Mouse (Mus musculus) left cerebral cortex, adult 8-10 months (tissue): Measurements from ENCODE around the gene Nubp2. TPM values are rescaled to one million over a fixed set of nuclear protein-coding genes. Genes with fewer than 3 reads are reported as not detected.

Experiments used
- DNase-seq, 2 experiments: peaks; one replicate each; pipeline ENCODE4 v3.0.0; 2022; ENCODE audit warnings: low spot score in 2 of 2
- total RNA-seq, 4 experiments: library from RNA; stranded (reverse); gene quantifications; 2 replicates each; pipeline ENCODE4 v1.2.4; 2022

Gene Nubp2
- total RNA-seq, 4 experiments from 2014 or later, result 28.1 to 33.7 (median 32.0) TPM

- no peak for DNase-seq
Measured at GRCm38 (mm10) chr17:24861785-24862184, 24.4 kb downstream of the Nubp2 start.

GRCm38 (mm10) chr17:24860076-24860475 is 26.1 kb downstream of the Nubp2 start:
- DNase-seq, result no peak

- DNase-seq, result no peak
Measured at GRCm38 (mm10) chr17:24858967-24859366, 27.2 kb downstream of the Nubp2 start.

GRCm38 (mm10) chr17:24857831-24858470 is 28.2 kb downstream of the Nubp2 start:
- no peak for DNase-seq

- DNase-seq, result no peak
Measured at GRCm38 (mm10) chr17:24856589-24856988, 29.6 kb downstream of the Nubp2 start.

GRCm38 (mm10) chr17:24855838-24856464 is 30.2 kb downstream of the Nubp2 start:
- no peak for DNase-seq

- DNase-seq, result no peak
Measured at GRCm38 (mm10) chr17:24851381-24852125, 34.6 kb downstream of the Nubp2 start.

- no peak for DNase-seq
Measured at GRCm38 (mm10) chr17:24850773-24851127, 35.4 kb downstream of the Nubp2 start.

- peak; percentile 94 to 97 for DNase-seq
Measured at GRCm38 (mm10) chr17:24850065-24850772, 35.9 kb downstream of the Nubp2 start, which contains the start of gene Fahd1. Gene Fahd1 (minus strand): TSS chr17:24850364.

- DNase-seq, result no peak
Measured at GRCm38 (mm10) chr17:24849733-24850064, 36.5 kb downstream of the Nubp2 start.

GRCm38 (mm10) chr17:24848600-24849031 is 37.5 kb downstream of the Nubp2 start:
- no peak for DNase-seq

- no peak for DNase-seq
Measured at GRCm38 (mm10) chr17:24847386-24847785, 38.8 kb downstream of the Nubp2 start.

- DNase-seq, result no peak
Measured at GRCm38 (mm10) chr17:24844525-24844924, 41.6 kb downstream of the Nubp2 start.

GRCm38 (mm10) chr17:24842631-24843030 is 43.5 kb downstream of the Nubp2 start:
- no peak for DNase-seq

GRCm38 (mm10) chr17:24841133-24841532 is 45.0 kb downstream of the Nubp2 start:
- no peak for DNase-seq

GRCm38 (mm10) chr17:24840341-24840740 is 45.8 kb downstream of the Nubp2 start:
- DNase-seq, result no peak

GRCm38 (mm10) chr17:24839842-24840241 is 46.3 kb downstream of the Nubp2 start, which contains the start of gene Hagh:
Gene Hagh (plus strand): TSS chr17:24840143.
- DNase-seq, result no peak

Other genes starting within 250 kb of the Nubp2 start
- gene Slc9a3r2, start 236.0 kb downstream of the Nubp2 start, total RNA-seq, result 10 to 100 TPM; 41.0 to 47.7 (median 42.0) TPM
- gene Npw, start 227.9 kb downstream of the Nubp2 start, total RNA-seq, result under 1 TPM in 1 of 4 experiments, not detected in 3; 0.63 TPM
- 10 to 100 TPM; 30.4 to 40.9 (median 36.1) TPM for gene Zfp598, start 216.7 kb downstream of the Nubp2 start, total RNA-seq
- gene Syngr3, start 196.4 kb downstream of the Nubp2 start, total RNA-seq, result 100 to 1,000 TPM; 163 to 176 (median 164) TPM
- gene Gfer, start 190.2 kb downstream of the Nubp2 start, total RNA-seq, result 10 to 100 TPM; 17.6 to 19.2 (median 18.0) TPM
- gene Noxo1, start 190.1 kb downstream of the Nubp2 start, total RNA-seq, result 1 to 10 TPM; 2.8 to 5.9 (median 3.0) TPM
- gene Tbl3, start 178.7 kb downstream of the Nubp2 start, total RNA-seq, result 10 to 100 TPM; 23.4 to 29.7 (median 25.6) TPM
- under 1 TPM in 1 of 4 experiments, not detected in 3; 0.37 TPM for gene Rnf151, start 168.3 kb downstream of the Nubp2 start, total RNA-seq
- gene Rps2, start 168.2 kb downstream of the Nubp2 start, total RNA-seq, result 100 to 1,000 TPM; 270 to 312 (median 290) TPM
- gene Ndufb10, start 161.9 kb downstream of the Nubp2 start, total RNA-seq, result 100 to 1,000 TPM; 208 to 258 (median 238) TPM
- gene Rpl3l, start 158.5 kb downstream of the Nubp2 start, total RNA-seq, result under 1 TPM; 0.36 to 0.94 (median 0.43) TPM
- gene Msrb1, start 149.7 kb downstream of the Nubp2 start, total RNA-seq, result 10 to 100 TPM; 41.4 to 52.7 (median 44.7) TPM
- gene Hs3st6, start 133.4 kb downstream of the Nubp2 start, total RNA-seq, result under 1 TPM; 0.51 to 0.65 (median 0.55) TPM
- gene Meiob, start 82.1 kb downstream of the Nubp2 start, total RNA-seq, result not detected
- gene Hagh, start 46.2 kb downstream of the Nubp2 start, total RNA-seq, result 100 to 1,000 TPM; 129 to 143 (median 135) TPM
- gene Fahd1, start 36.0 kb downstream of the Nubp2 start, total RNA-seq, result 10 to 100 TPM; 18.7 to 19.5 (median 19.1) TPM
- gene Igfals, start 20.4 kb downstream of the Nubp2 start, total RNA-seq, result under 1 TPM in 2 of 4 experiments, not detected in 2; 0.17 to 0.25 TPM
- 10 to 100 TPM; 51.6 to 57.5 (median 55.3) TPM for gene Spsb3, start 294 bp upstream of the Nubp2 start, total RNA-seq
- 10 to 100 TPM; 44.3 to 57.5 (median 48.6) TPM for gene Eme2, start 8.7 kb upstream of the Nubp2 start, total RNA-seq
- gene Mrps34, start 8.8 kb upstream of the Nubp2 start, total RNA-seq, result 10 to 100 TPM; 65.0 to 73.3 (median 69.1) TPM
- 10 to 100 TPM; 43.5 to 59.7 (median 55.1) TPM for gene Nme3, start 10.2 kb upstream of the Nubp2 start, total RNA-seq
- gene Mapk8ip3, start 50.6 kb upstream of the Nubp2 start, total RNA-seq, result 100 to 1,000 TPM; 348 to 379 (median 363) TPM
- 1 to 10 TPM; 5.4 to 7.7 (median 7.0) TPM for gene Jpt2, start 74.3 kb upstream of the Nubp2 start, total RNA-seq
- 10 to 100 TPM; 25.7 to 28.9 (median 26.7) TPM for gene Cramp1l, start 129.4 kb upstream of the Nubp2 start, total RNA-seq
- 10 to 100 TPM; 17.4 to 21.5 (median 20.3) TPM for gene Ift140, start 129.7 kb upstream of the Nubp2 start, total RNA-seq
- gene Tmem204, start 197.2 kb upstream of the Nubp2 start, total RNA-seq, result 10 to 100 TPM in 3 of 4 experiments, 1 to 10 TPM in 1; 7.5 to 11.2 (median 10.6) TPM
- gene Telo2, start 229.6 kb upstream of the Nubp2 start, total RNA-seq, result 10 to 100 TPM; 22.6 to 34.6 (median 28.6) TPM
- under 1 TPM; 0.65 to 0.96 (median 0.75) TPM for gene Ptx4, start 234.4 kb upstream of the Nubp2 start, total RNA-seq
- 10 to 100 TPM; 50.0 to 54.5 (median 51.1) TPM for gene Clcn7, start 247.0 kb upstream of the Nubp2 start, total RNA-seq